ENCODE assay signal across 8 mouse cellular contexts in the genomic region with DNA sequence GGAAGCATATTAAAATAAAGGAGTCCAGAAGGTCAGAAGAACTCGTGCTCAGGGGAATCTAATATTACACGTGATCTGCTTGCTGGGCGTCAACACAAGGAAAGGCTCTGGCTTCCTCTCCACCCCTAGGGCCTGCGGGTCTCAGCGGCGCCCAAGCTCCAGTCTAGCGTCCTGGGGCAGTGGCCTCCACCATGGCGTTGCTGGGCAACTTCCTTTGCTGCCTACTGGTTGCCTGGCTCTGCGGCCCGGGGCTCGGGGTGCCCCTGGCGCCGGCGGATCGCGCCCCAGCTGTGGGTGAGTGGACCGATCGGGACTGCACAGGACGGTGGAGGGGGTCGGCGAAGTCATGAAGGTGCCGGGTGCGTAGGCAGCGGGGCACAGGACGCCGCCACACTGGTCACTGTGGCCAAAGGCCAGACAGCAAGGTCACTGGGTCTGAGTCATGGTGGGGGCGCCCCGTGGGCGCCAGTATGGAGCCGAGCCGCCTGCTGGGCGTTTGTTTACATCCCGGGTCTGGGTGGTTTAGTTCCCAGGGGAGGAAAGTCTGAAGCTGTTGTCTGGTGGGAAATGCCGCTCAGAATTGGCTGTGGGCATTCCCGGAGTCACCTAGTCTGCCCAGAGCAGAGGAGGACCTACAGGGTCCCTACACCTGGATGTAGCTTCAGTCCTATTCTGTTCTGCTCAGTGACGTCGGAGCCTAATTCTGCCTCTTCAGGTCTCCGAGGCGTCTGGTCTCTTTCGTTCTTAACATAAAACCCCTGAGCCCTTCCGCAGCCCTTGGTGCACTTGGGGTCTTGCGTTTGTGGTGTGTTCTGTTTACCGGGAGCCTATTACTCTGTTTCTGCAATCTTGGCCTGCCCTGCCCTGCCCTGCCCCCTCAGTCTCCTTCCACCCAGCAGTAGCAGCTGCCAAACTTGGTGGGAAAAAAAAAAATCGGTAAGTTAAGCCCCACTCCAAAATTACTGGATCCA. TPM values are rescaled to one million over a fixed set of nuclear protein-coding genes. Genes with fewer than 3 reads are reported as not detected.
DNase-seq lines count a peak whose midpoint lies in the region; ATAC-seq and TF ChIP-seq lines count a peak whose summit lies in the region.

No protein-coding gene starts in this region.

- no peaks in the 10 kb centered on the region for H3K9me3 ChIP-seq in erythroblast, embryonic 14.5 days (ENCODE audit: control insufficient read depth, low read length)
- no peaks in the 10 kb centered on the region for H3K9me3 ChIP-seq in heart, embryonic 14.5 days (ENCODE audit: control insufficient read depth, low read length)
- H3K9me3 ChIP-seq in kidney, embryonic 16.5 days (ENCODE audit: low read length): no peaks in the 10 kb centered on the region
- H3K9me3 ChIP-seq in liver, postnatal 0 days (ENCODE audit: low read length): no peaks in the 10 kb centered on the region
- no peaks in the 10 kb centered on the region for H3K9me3 ChIP-seq in neural tube, embryonic 11.5 days (ENCODE audit: control insufficient read depth, low read length)

- TF ChIP-seq EP300 in liver, postnatal 0 days (IDR thresholded peaks at IDR 0.05; ENCODE audit: low read depth): no peak

- peak overlapping the region; percentile 80 for H3K4me2 ChIP-seq in heart, embryonic 14.5 days (ENCODE audit: low read length)
- peak overlapping the region; percentile 85 for H3K4me2 ChIP-seq in kidney, embryonic 16.5 days (replicated peaks; ENCODE audit: low read depth, low read length)
- H3K4me2 ChIP-seq in liver, postnatal 0 days (ENCODE audit: low read depth, low read length): peak overlapping the region; percentile 88
- H3K4me2 ChIP-seq in neural tube, embryonic 11.5 days (ENCODE audit: low read depth): peak overlapping the region; percentile 92

- peaks cover 25% of the 10 kb centered on the region for H3K4me1 ChIP-seq in erythroblast, embryonic 14.5 days (ENCODE audit: control insufficient read depth)
- peaks cover 4 to 9% of the 10 kb centered on the region in 2 experiments; a peak in 3 of 4 replicates for H3K4me1 ChIP-seq in heart, embryonic 14.5 days (ENCODE audit: control insufficient read depth in 2 of 2, insufficient read depth in 2 of 2, low read length in 2 of 2)
- H3K4me1 ChIP-seq in kidney, embryonic 16.5 days (ENCODE audit: insufficient read depth, low read length): peaks cover 13% of the 10 kb centered on the region
- H3K4me1 ChIP-seq in liver, postnatal 0 days (ENCODE audit: insufficient read depth): peaks cover 20% of the 10 kb centered on the region
- peaks cover 9% of the 10 kb centered on the region for H3K4me1 ChIP-seq in neural tube, embryonic 11.5 days (ENCODE audit: control insufficient read depth, insufficient read depth, low read length)
- peaks cover 13% of the 10 kb centered on the region for H3K4me1 ChIP-seq in testis, adult 2 months (ENCODE audit: control insufficient read depth, insufficient read depth, low read length)

- H3K27ac ChIP-seq in heart, embryonic 14.5 days (replicated peaks in 1 of 2; ENCODE audit: control insufficient read depth in 1 of 2, insufficient read depth in 1 of 2, low read depth in 2 of 2, low read length in 2 of 2): peak overlapping the region; percentile 68 to 70
- peak overlapping the region; percentile 72 for H3K27ac ChIP-seq in kidney, embryonic 16.5 days (ENCODE audit: low read length)
- H3K27ac ChIP-seq in liver, postnatal 0 days (ENCODE audit: low read depth): peak overlapping the region; percentile 96
- H3K27ac ChIP-seq in neural tube, embryonic 11.5 days (ENCODE audit: low read depth, low read length): 0 out of 2 replicates have a peak overlapping the region, but pooled peaks have one; percentile 14
- peak overlapping the region; percentile 48 for H3K27ac ChIP-seq in testis, adult 2 months (ENCODE audit: control insufficient read depth, insufficient read depth, low read depth, low read length)

- TF ChIP-seq CTCF in liver, postnatal 0 days (IDR thresholded peaks at IDR 0.05; ENCODE audit: low read depth): no peak; the same call in 1 of the 2 replicates
- no peak for TF ChIP-seq CTCF in testis, adult 2 months (IDR thresholded peaks at IDR 0.05; ENCODE audit: control insufficient read depth, insufficient read depth, insufficient replicate concordance, low read depth, low read length)

- WGBS in heart, embryonic 14.5 days: under 1% methylated on average over 44 of the region's 44 CpGs
- under 1% methylated on average over 44 of the region's 44 CpGs for WGBS in kidney, embryonic 16.5 days
- WGBS in liver, postnatal 0 days (ENCODE audit: insufficient replicate concordance): 1% methylated on average over 44 of the region's 44 CpGs
- WGBS in neural tube, embryonic 11.5 days: 3% methylated on average over 43 of the region's 44 CpGs

- H3K27me3 ChIP-seq in erythroblast, embryonic 14.5 days (ENCODE audit: control insufficient read depth): no peaks in the 10 kb centered on the region
- no peaks in the 10 kb centered on the region for H3K27me3 ChIP-seq in heart, embryonic 14.5 days (ENCODE audit: control insufficient read depth, insufficient read depth, low read length)
- no peaks in the 10 kb centered on the region for H3K27me3 ChIP-seq in kidney, embryonic 16.5 days (ENCODE audit: insufficient read depth, low read length)
- H3K27me3 ChIP-seq in liver, postnatal 0 days (ENCODE audit: insufficient read depth, low read length): no peaks in the 10 kb centered on the region
- H3K27me3 ChIP-seq in neural tube, embryonic 11.5 days (ENCODE audit: control insufficient read depth, insufficient read depth, low read length): no peaks in the 10 kb centered on the region
- H3K27me3 ChIP-seq in testis, adult 2 months (ENCODE audit: control insufficient read depth, insufficient read depth, low read length): no peaks in the 10 kb centered on the region

- H3K4me3 ChIP-seq in erythroblast, embryonic 14.5 days (replicated peaks): peak overlapping the region; percentile 84
- peak overlapping the region; percentile 65 to 81 for H3K4me3 ChIP-seq in heart, embryonic 14.5 days (ENCODE audit: control insufficient read depth in 1 of 2, insufficient read depth in 1 of 2, low read depth in 1 of 2, low read length in 2 of 2)
- peak overlapping the region; percentile 59 for H3K4me3 ChIP-seq in kidney, embryonic 16.5 days (ENCODE audit: low read length)
- peak overlapping the region; percentile 65 for H3K4me3 ChIP-seq in liver, postnatal 0 days (ENCODE audit: low read depth, low read length)
- peak overlapping the region; percentile 47 for H3K4me3 ChIP-seq in neural tube, embryonic 11.5 days (ENCODE audit: low read depth, low read length)
- H3K4me3 ChIP-seq in testis, adult 2 months (ENCODE audit: control insufficient read depth, low read depth, low read length): peak overlapping the region; percentile 90

- H3K36me3 ChIP-seq in erythroblast, embryonic 14.5 days (ENCODE audit: control insufficient read depth): no peaks in the 10 kb centered on the region
- H3K36me3 ChIP-seq in heart, embryonic 14.5 days (ENCODE audit: control insufficient read depth, insufficient read depth, low read length): no peaks in the 10 kb centered on the region
- no peaks in the 10 kb centered on the region for H3K36me3 ChIP-seq in kidney, embryonic 16.5 days (ENCODE audit: insufficient read depth, low read length)
- no peaks in the 10 kb centered on the region for H3K36me3 ChIP-seq in liver, postnatal 0 days (replicated peaks; ENCODE audit: insufficient read depth, low read length)
- H3K36me3 ChIP-seq in neural tube, embryonic 11.5 days (ENCODE audit: control insufficient read depth, insufficient read depth, low read length): no peaks in the 10 kb centered on the region
- H3K36me3 ChIP-seq in testis, adult 2 months (ENCODE audit: control insufficient read depth, insufficient read depth, low read length): no peaks in the 10 kb centered on the region

- H3K9ac ChIP-seq in heart, embryonic 14.5 days (ENCODE audit: low read length): peak overlapping the region; percentile 85
- H3K9ac ChIP-seq in kidney, embryonic 16.5 days (replicated peaks; ENCODE audit: low read length): peak overlapping the region; percentile 73
- H3K9ac ChIP-seq in liver, postnatal 0 days (replicated peaks): peak overlapping the region; percentile 79
- H3K9ac ChIP-seq in neural tube, embryonic 11.5 days (ENCODE audit: low read length): peak overlapping the region; percentile 64

- DNase-seq in CD4-positive helper T cell, adult 2 months (ENCODE audit: low read depth, low spot score): peak; percentile 55
- peak; percentile 38 for DNase-seq in brain, adult 2 months (ENCODE audit: low read depth, low spot score)
- peak; percentile 75 for DNase-seq in liver, postnatal 0 days
- DNase-seq in neural tube, embryonic 11.5 days (ENCODE audit: low spot score): peak; percentile 58

- no peak; the same call in 1 of the 2 replicates for TF ChIP-seq POLR2A in testis, adult 2 months (IDR thresholded peaks at IDR 0.05; ENCODE audit: control insufficient read depth, low read depth, low read length)

- ATAC-seq in heart, embryonic 14.5 days (ENCODE audit: insufficient number of reproducible peaks, insufficient read depth, low FRiP score, low read depth): peak; percentile 76
- ATAC-seq in kidney, embryonic 16.5 days (ENCODE audit: low FRiP score, low TSS enrichment): peak; percentile 88
- ATAC-seq in liver, postnatal 0 days: peak; percentile 89
- ATAC-seq in neural tube, embryonic 11.5 days (ENCODE audit: insufficient read depth, low FRiP score, low TSS enrichment): peak; percentile 82

RNA-seq across cellular contexts. Expression of gene Smpdl3a, which starts 0.6 kb away (rescaled TPM):
- polyA plus RNA-seq in erythroblast, embryonic 14.5 days (2012): 0.55 and 0.86 TPM in 2 replicates
- polyA plus RNA-seq in heart, embryonic 14.5 days (2014; fragmentation: Nextera tagmentation; extraction: Ambion mirVana): 42.2 and 43.7 TPM in 2 replicates
- polyA plus RNA-seq in kidney, embryonic 16.5 days (2015; fragmentation: Nextera tagmentation; extraction: Ambion mirVana): 33.3 and 39.2 TPM in 2 replicates
- 40.0 and 40.7 TPM in 2 replicates for polyA plus RNA-seq in liver, postnatal 0 days (2015; fragmentation: Nextera tagmentation; extraction: Ambion mirVana)
- polyA plus RNA-seq in neural tube, embryonic 11.5 days (2014; fragmentation: Nextera tagmentation; extraction: Ambion mirVana): 14.0 and 14.3 TPM in 2 replicates
- polyA plus RNA-seq in testis, adult 2 months (2012; rRNA removed): 16.7 TPM in 2 replicates

RNA-seq across cellular contexts. Expression of gene Fabp7, which starts 10.1 kb away (rescaled TPM):
- polyA plus RNA-seq in erythroblast, embryonic 14.5 days (2012): not detected in 2 replicates
- polyA plus RNA-seq in heart, embryonic 14.5 days (2014; fragmentation: Nextera tagmentation; extraction: Ambion mirVana): 10.5 and 10.9 TPM in 2 replicates
- 5.3 and 8.5 TPM in 2 replicates for polyA plus RNA-seq in kidney, embryonic 16.5 days (2015; fragmentation: Nextera tagmentation; extraction: Ambion mirVana)
- 7.9 TPM in 2 replicates for polyA plus RNA-seq in liver, postnatal 0 days (2015; fragmentation: Nextera tagmentation; extraction: Ambion mirVana)
- 933 and 940 TPM in 2 replicates for polyA plus RNA-seq in neural tube, embryonic 11.5 days (2014; fragmentation: Nextera tagmentation; extraction: Ambion mirVana)
- polyA plus RNA-seq in testis, adult 2 months (2012; rRNA removed): not detected in 2 replicates

Comparison
In these comparisons a context has a peak if more than half of its experiments do, and no peak if none do; other contexts are left out.
1. Peak in every context shown above with its lines: DNase-seq, ATAC-seq, H3K4me3 ChIP-seq and H3K27ac ChIP-seq.
2. H3K27ac ChIP-seq: peak in every context shown above with its lines; median percentile 96 in liver, postnatal 0 days; 72 in kidney, embryonic 16.5 days; 69 in heart, embryonic 14.5 days; 48 in testis, adult 2 months; 14 in neural tube, embryonic 11.5 days.
3. RNA of gene Fabp7, which starts 10.1 kb away (polyA plus RNA-seq): 933 to 940 TPM in neural tube, embryonic 11.5 days; 10.5 to 10.9 TPM in heart, embryonic 14.5 days, 7.9 TPM in liver, postnatal 0 days, 5.3 to 8.5 TPM in kidney, embryonic 16.5 days, not detected in testis, adult 2 months and not detected in erythroblast, embryonic 14.5 days; every median in the first group is over 10 times any median in the second.